Mouse (Mus musculus) heart, postnatal 0 days (tissue): ENCODE measurements around the gene Pitpnm2. TPM values are rescaled to one million over a fixed set of nuclear protein-coding genes. Genes with fewer than 3 reads are reported as not detected.
A peak's percentile ranks its signal among the peaks of the same experiment; 100 is the strongest.

Source experiments
- ATAC-seq: fragments of 200-750 bp; cut with Nextera tagmentation; 2 replicates; pipeline ENCODE4 v1.8.0; 2017; ENCODE audit warnings: low read depth, moderate number of reproducible peaks, moderate library complexity; ENCODE audit not compliant: insufficient read depth
- DNase-seq: peaks from one replicate; pipeline ENCODE4 v3.0.0-alpha.2; 2016; ENCODE audit warnings: low spot score
- H3K27ac ChIP-seq: fragments of 300-500 bp; sonication (generic); 2 replicates; pipeline ENCODE4 v1.5.1; 2014; ENCODE audit warnings: low read depth, mild to moderate bottlenecking
- H3K27me3 ChIP-seq: fragments of 300-500 bp; sonication (generic); 2 replicates; pipeline ENCODE4 v1.6.1; 2014; ENCODE audit warnings: low read length, mixed read lengths; ENCODE audit not compliant: control insufficient read depth, insufficient read depth
- H3K36me3 ChIP-seq: fragments of 300-500 bp; sonication (generic); replicated peaks from 2 replicates; pipeline ENCODE4 v1.6.1; 2014; ENCODE audit warnings: low read length, mixed read lengths; ENCODE audit not compliant: control insufficient read depth, insufficient read depth
- H3K4me1 ChIP-seq: fragments of 300-500 bp; sonication (generic); 2 replicates; pipeline ENCODE4 v1.6.1; 2014; ENCODE audit warnings: antibody characterized with exemption; ENCODE audit not compliant: control insufficient read depth, insufficient read depth
- H3K4me2 ChIP-seq: fragments of 300-500 bp; sonication (generic); 2 replicates; pipeline ENCODE4 v1.6.1; 2014; ENCODE audit warnings: low read depth, mild to moderate bottlenecking, low read length, moderate library complexity
- H3K4me3 ChIP-seq: fragments of 300-500 bp; sonication (generic); 2 replicates; pipeline ENCODE4 v1.5.1; 2014; ENCODE audit warnings: low read depth, low read length
- H3K9ac ChIP-seq: fragments of 300-500 bp; sonication (generic); replicated peaks from 2 replicates; pipeline ENCODE4 v1.6.1; 2014; ENCODE audit warnings: low read depth, low read length, mixed read lengths
- H3K9me3 ChIP-seq: fragments of 300-500 bp; sonication (generic); replicated peaks from 2 replicates; pipeline ENCODE4 v1.6.1; 2016; ENCODE audit warnings: low read length; ENCODE audit not compliant: control insufficient read depth
- CTCF ChIP-seq: IDR thresholded peaks from 2 replicates; pipeline ENCODE4 v1.5.1; 2016; ENCODE audit warnings: antibody characterized with exemption, control low read depth, low read depth
- EP300 ChIP-seq: IDR thresholded peaks from 2 replicates; pipeline ENCODE4 v1.6.1; 2016; ENCODE audit warnings: antibody characterized with exemption, low read depth
- WGBS: fragments of 180-500 bp; shearing (Covaris S2); extraction: QIAGEN DNeasy Blood & Tissue Kit; methylation state at CpG from one replicate; pipeline ENCODE4 v1.1.7; 2014; 5-methylcytosine and 5-hydroxymethylcytosine counted together
- polyA plus RNA-seq: library from polyadenylated mRNA; unstranded; fragments of >200 nt; fragmentation: Nextera tagmentation; extraction: Ambion mirVana; gene quantifications from 2 replicates; pipeline ENCODE4 v1.2.1, GENCODE M21; 2015
- total RNA-seq: library from RNA; depleted of rRNA; stranded (reverse); fragments of >200 nt; gene quantifications from 2 replicates; pipeline ENCODE4 v1.2.3, GENCODE M21; 2014; ENCODE audit warnings: low replicate concordance

Gene Pitpnm2
- total and polyA plus RNA-seq, 2 experiments from 2014 or later = 3.2 to 17.1 TPM

- Histone ChIP-seq H3K27me3 (no peaks in the 10 kb centered on the region), H3K9ac (no peak overlapping the region), H3K9me3 (no peaks in the 10 kb centered on the region), H3K36me3 (no peaks in the 10 kb centered on the region), H3K4me1 (peaks cover 73% of the 10 kb centered on the region), H3K4me3 (no peak overlapping the region), H3K27ac (peak overlapping the region; percentile 43; the same call in 1 of the 2 replicates), H3K4me2 (no peak overlapping the region)
- no peak for TF ChIP-seq EP300
- no peak for TF ChIP-seq CTCF
- no peak for ATAC-seq
- no peak for DNase-seq
- WGBS = 55% methylated on average over 10 of the region's 10 CpGs
Measured at GRCm38 (mm10) chr5:124167621-124168020, 81.9 kb downstream of the Pitpnm2 start.

GRCm38 (mm10) chr5:124166741-124167140, 82.8 kb downstream of the Pitpnm2 start:
- Histone ChIP-seq H3K4me3 (no peak overlapping the region), H3K4me2 (no peak overlapping the region), H3K9me3 (no peaks in the 10 kb centered on the region), H3K4me1 (peaks cover 75% of the 10 kb centered on the region), H3K36me3 (no peaks in the 10 kb centered on the region), H3K27ac (peak overlapping the region; percentile 73; the same call in 1 of the 2 replicates), H3K27me3 (no peaks in the 10 kb centered on the region), H3K9ac (no peak overlapping the region)
- ATAC-seq (no peak), DNase-seq (no peak)
- TF ChIP-seq CTCF (no peak), EP300 (no peak)

- ATAC-seq (peak; percentile 40), DNase-seq (no peak)
Measured at GRCm38 (mm10) chr5:124165622-124166570, 83.7 kb downstream of the Pitpnm2 start.

GRCm38 (mm10) chr5:124163445-124163844, 86.1 kb downstream of the Pitpnm2 start:
- H3K9ac ChIP-seq = no peak overlapping the region
- no peak overlapping the region for H3K27ac ChIP-seq
- H3K27me3 ChIP-seq = no peaks in the 10 kb centered on the region
- ATAC-seq = no peak
- no peak overlapping the region for H3K4me2 ChIP-seq
- WGBS = 72% methylated on average over 11 of the region's 11 CpGs
- H3K4me1 ChIP-seq = peaks cover 55% of the 10 kb centered on the region
- TF ChIP-seq CTCF (no peak), EP300 (no peak)
- H3K9me3 ChIP-seq = no peaks in the 10 kb centered on the region
- no peaks in the 10 kb centered on the region for H3K36me3 ChIP-seq
- DNase-seq = no peak
- no peak overlapping the region for H3K4me3 ChIP-seq

More at GRCm38 (mm10) chr5:124165622-124166570, 83.7 kb downstream of the Pitpnm2 start:
- Histone ChIP-seq H3K36me3 (no peaks in the 10 kb centered on the region), H3K27me3 (no peaks in the 10 kb centered on the region), H3K4me1 (peaks cover 67% of the 10 kb centered on the region), H3K9me3 (no peaks in the 10 kb centered on the region), H3K27ac (peak overlapping the region; percentile 73), H3K4me3 (no peak overlapping the region), H3K4me2 (no peak overlapping the region; the same call in 1 of the 2 replicates), H3K9ac (0 out of 2 replicates have a peak overlapping the region, but pooled peaks have one; percentile 11)
- WGBS = 23% methylated on average over 14 of the region's 15 CpGs
- TF ChIP-seq EP300 (no peak), CTCF (no peak)

DNA sequence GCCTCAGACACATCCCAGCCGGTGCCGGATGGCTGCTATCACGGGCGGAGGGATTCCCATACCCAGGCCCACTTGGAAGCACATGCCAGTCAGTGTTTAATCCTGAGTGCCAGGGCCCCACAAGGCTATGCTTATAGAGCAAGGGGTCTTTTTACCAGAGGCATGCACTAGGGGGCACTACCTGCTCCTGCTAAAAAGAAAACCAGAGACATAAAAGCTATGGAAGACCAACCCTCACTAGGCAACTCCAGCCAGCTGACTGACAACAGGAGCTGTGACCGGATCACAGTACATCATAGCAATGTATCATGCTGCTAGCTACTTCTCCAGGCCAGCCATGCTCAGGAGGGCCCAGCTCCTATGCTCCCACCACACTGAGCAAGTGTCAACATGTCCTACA, 87.0 kb downstream of the Pitpnm2 start:
- no peak overlapping the region for H3K4me2 ChIP-seq
- no peaks in the 10 kb centered on the region for H3K27me3 ChIP-seq
- peak; percentile 59 for DNase-seq
- peak; percentile 14; the same call in 1 of the 2 replicates for ATAC-seq
- H3K36me3 ChIP-seq = no peaks in the 10 kb centered on the region
- H3K9me3 ChIP-seq = no peaks in the 10 kb centered on the region
- H3K9ac ChIP-seq = no peak overlapping the region
- no peak for TF ChIP-seq EP300
- peak; percentile 62 for TF ChIP-seq CTCF
- H3K27ac ChIP-seq = peak overlapping the region; percentile 60
- H3K4me3 ChIP-seq = no peak overlapping the region
- WGBS = 28% methylated on average over 5 of the region's 5 CpGs
- H3K4me1 ChIP-seq = peaks cover 54% of the 10 kb centered on the region
